In the genomic region with DNA sequence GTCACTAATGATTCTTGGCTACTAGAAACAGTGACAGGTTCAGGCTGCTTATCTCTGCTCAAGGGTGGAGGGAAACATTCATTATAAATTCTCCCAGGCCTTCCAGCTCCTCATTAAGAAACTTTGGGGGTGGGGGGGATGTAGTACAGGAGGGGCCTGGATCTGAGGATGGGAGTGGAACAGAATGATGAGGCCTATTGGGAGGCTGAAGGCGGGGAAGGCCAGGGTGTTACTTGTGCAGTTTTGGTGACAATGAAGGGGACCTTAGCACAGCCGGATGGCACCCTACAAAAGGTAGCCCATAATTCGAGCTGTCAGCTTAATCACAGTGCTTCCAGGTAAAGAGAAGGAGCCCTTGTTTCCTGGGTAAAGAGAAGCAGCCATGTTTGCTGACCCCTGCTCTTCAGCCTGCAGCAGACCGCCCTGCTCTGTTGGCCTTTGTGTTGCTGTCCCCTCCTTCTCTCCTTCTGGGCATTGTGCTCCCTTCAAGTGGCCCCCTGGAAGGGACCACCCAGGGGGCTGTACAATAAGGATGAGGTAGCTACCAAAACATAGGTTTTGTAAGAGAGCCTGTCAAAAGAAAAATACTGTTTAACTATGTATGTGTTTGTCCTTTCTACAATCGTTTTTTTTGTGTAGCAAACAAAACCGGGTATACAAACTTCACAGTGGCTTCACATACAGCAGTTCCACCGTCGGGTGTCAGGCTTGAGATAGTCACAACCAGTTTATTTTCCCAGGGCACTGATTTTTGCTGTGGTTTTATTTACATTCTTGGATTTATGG, we compare ENCODE assay signal across 19 mouse cellular contexts.
DNase-seq lines count a peak whose midpoint lies in the region; ATAC-seq and TF ChIP-seq lines count a peak whose summit lies in the region.
"Had no signal": no experiment of that assay in that cellular context is flagged by ENCODE, and none has a peak within 500 bp of the region (broad histone marks: within the 10 kb centered on the region; RNA-seq: fewer than 3 reads in every experiment).

No protein-coding gene starts in this region.

- no peak overlapping the region for H3K4me3 ChIP-seq in lung, embryonic 14.5 days (ENCODE audit: low read depth, low read length)
- H3K4me3 ChIP-seq in forebrain, embryonic 15.5 days: no peak overlapping the region
- H3K4me3 ChIP-seq in midbrain, embryonic 15.5 days: no peak overlapping the region
- no peak overlapping the region for H3K4me3 ChIP-seq in left cerebral cortex, adult 2 months
- H3K4me3 ChIP-seq: embryonic facial prominence, embryonic 12.5 days; liver, embryonic 13.5 days; stomach, embryonic 15.5 days had no signal

- no peak for TF ChIP-seq CTCF in lung, embryonic 14.5 days (IDR thresholded peaks at IDR 0.05; ENCODE audit: low read depth)
- no peak for TF ChIP-seq CTCF in left cerebral cortex, adult 2 months (IDR thresholded peaks at IDR 0.05)

- H3K27me3 ChIP-seq in lung, embryonic 14.5 days (ENCODE audit: insufficient read depth, low read length): no peaks in the 10 kb centered on the region
- H3K27me3 ChIP-seq in forebrain, embryonic 15.5 days: no peaks in the 10 kb centered on the region
- H3K27me3 ChIP-seq in midbrain, embryonic 15.5 days (replicated peaks): 0 out of 2 replicates have a peak, but pooled peaks cover 7% of the 10 kb centered on the region
- H3K27me3 ChIP-seq: embryonic facial prominence, embryonic 12.5 days; liver, embryonic 13.5 days; stomach, embryonic 15.5 days had no signal

- DNase-seq in lung, embryonic 14.5 days: peak; percentile 18
- DNase-seq in lung, postnatal 14 days: no peak
- peak; percentile 52 for DNase-seq in embryo, embryonic 11 days
- DNase-seq in left cerebral cortex, adult 2 months (ENCODE audit: extremely low spot score in 1 of 2, low spot score in 2 of 2): no peak
- no peak for DNase-seq in cerebellum, adult 11-12 months
- no peak for DNase-seq in gastrocnemius, postnatal 4 days (ENCODE audit: low spot score in 2 of 2)
- DNase-seq: adrenal gland, adult 8-10 months; cerebellum, adult 9-11 months; gastrocnemius, postnatal 10 days; heart, postnatal 10 days; kidney, adult 18-20 months; liver, embryonic 13.5 days; lung, postnatal 10 days; right cerebral cortex, adult 18-20 months; spleen, adult 18-20 months had no signal

- H3K27ac ChIP-seq in lung, embryonic 14.5 days (ENCODE audit: low read depth): no peak overlapping the region
- no peak overlapping the region for H3K27ac ChIP-seq in forebrain, embryonic 15.5 days (replicated peaks)
- H3K27ac ChIP-seq in midbrain, embryonic 15.5 days: no peak overlapping the region
- no peak overlapping the region for H3K27ac ChIP-seq in left cerebral cortex, adult 2 months
- H3K27ac ChIP-seq: embryonic facial prominence, embryonic 12.5 days; liver, embryonic 13.5 days; stomach, embryonic 15.5 days had no signal

- peak; percentile 41; the same call in 1 of the 2 replicates for ATAC-seq in lung, embryonic 14.5 days (ENCODE audit: insufficient read depth)
- ATAC-seq in forebrain, embryonic 15.5 days (replicated peaks): 0 out of 2 replicates have a peak, but pooled peaks have one; percentile 26
- ATAC-seq in midbrain, embryonic 15.5 days (replicated peaks): peak; percentile 27; the same call in 1 of the 2 replicates

- H3K4me1 ChIP-seq in lung, embryonic 14.5 days (ENCODE audit: insufficient read depth): no peaks in the 10 kb centered on the region
- H3K4me1 ChIP-seq in forebrain, embryonic 15.5 days: peaks cover 8% of the 10 kb centered on the region
- 0 out of 2 replicates have a peak, but pooled peaks cover 3% of the 10 kb centered on the region for H3K4me1 ChIP-seq in midbrain, embryonic 15.5 days
- H3K4me1 ChIP-seq: liver, embryonic 13.5 days; stomach, embryonic 15.5 days had no signal

- no peaks in the 10 kb centered on the region for H3K36me3 ChIP-seq in lung, embryonic 14.5 days (ENCODE audit: insufficient read depth)
- no peaks in the 10 kb centered on the region for H3K36me3 ChIP-seq in forebrain, embryonic 15.5 days
- H3K36me3 ChIP-seq in midbrain, embryonic 15.5 days (replicated peaks): no peaks in the 10 kb centered on the region
- H3K36me3 ChIP-seq: embryonic facial prominence, embryonic 12.5 days; liver, embryonic 13.5 days; stomach, embryonic 15.5 days had no signal

- 26% methylated on average over 8 of the region's 8 CpGs for WGBS in lung, embryonic 14.5 days
- WGBS in forebrain, embryonic 15.5 days: 11% methylated on average over 8 of the region's 8 CpGs
- whole genome bisulfite sequencing in midbrain, embryonic 15.5 days: 11% methylated on average over 8 of the region's 8 CpGs

- H3K4me2 ChIP-seq in lung, embryonic 14.5 days: no peak overlapping the region
- no peak overlapping the region for H3K4me2 ChIP-seq in forebrain, embryonic 15.5 days (replicated peaks)
- no peak overlapping the region for H3K4me2 ChIP-seq in midbrain, embryonic 15.5 days
- H3K4me2 ChIP-seq: embryonic facial prominence, embryonic 12.5 days; liver, embryonic 13.5 days; stomach, embryonic 15.5 days had no signal

- intact Hi-C loops in left cerebral cortex, adult 2 months (cut with DNase I): no loop called here

- no peaks in the 10 kb centered on the region for H3K9me3 ChIP-seq in lung, embryonic 14.5 days (ENCODE audit: low read depth, low read length)
- no peaks in the 10 kb centered on the region for H3K9me3 ChIP-seq in forebrain, embryonic 15.5 days
- H3K9me3 ChIP-seq in midbrain, embryonic 15.5 days: no peaks in the 10 kb centered on the region
- H3K9me3 ChIP-seq: embryonic facial prominence, embryonic 12.5 days; liver, embryonic 13.5 days; stomach, embryonic 15.5 days had no signal

- no peak overlapping the region for H3K9ac ChIP-seq in lung, embryonic 14.5 days
- no peak overlapping the region for H3K9ac ChIP-seq in forebrain, embryonic 15.5 days (replicated peaks)
- no peak overlapping the region for H3K9ac ChIP-seq in midbrain, embryonic 15.5 days
- H3K9ac ChIP-seq: embryonic facial prominence, embryonic 12.5 days; liver, embryonic 13.5 days; stomach, embryonic 15.5 days had no signal

Comparison
In these comparisons a context has a peak if more than half of its experiments do, and no peak if none do; other contexts are left out.
1. DNase-seq: peak in lung, embryonic 14.5 days (single experiment) and embryo, embryonic 11 days (single experiment); none in lung, postnatal 14 days (single experiment), left cerebral cortex, adult 2 months (0 of 2), cerebellum, adult 11-12 months (single experiment) and gastrocnemius, postnatal 4 days (0 of 2).
2. Peak in every context shown above with its lines, with median percentiles within 50 percentile points of each other: ATAC-seq.